Mouse (Mus musculus) embryonic facial prominence, embryonic 14.5 days (tissue): ENCODE data around the gene Mtx2. TPM values are rescaled to one million over a fixed set of nuclear protein-coding genes. Genes with fewer than 3 reads are reported as not detected.

Experiments
- ATAC-seq: fragments of 200-750 bp; cut with Nextera tagmentation; 2 replicates; pipeline ENCODE4 v1.8.0; 2017; ENCODE audit warnings: low read depth, moderate number of reproducible peaks, moderate TSS enrichment
- DNase-seq: peaks from one replicate; pipeline ENCODE4 v3.0.0-alpha.2; 2015; ENCODE audit warnings: low spot score
- H3K27ac ChIP-seq: fragments of 300-500 bp; sonication (generic); replicated peaks from 2 replicates; pipeline ENCODE4 v1.5.1; 2014; ENCODE audit warnings: low read depth, mild to moderate bottlenecking, low read length, moderate library complexity
- H3K27me3 ChIP-seq: fragments of 300-500 bp; sonication (generic); replicated peaks from 2 replicates; pipeline ENCODE4 v1.6.1; 2014; ENCODE audit warnings: low read length; ENCODE audit not compliant: control insufficient read depth, insufficient read depth
- H3K36me3 ChIP-seq: fragments of 300-500 bp; sonication (generic); 2 replicates; pipeline ENCODE4 v1.6.1; 2014; ENCODE audit warnings: low read length, mixed read lengths; ENCODE audit not compliant: control insufficient read depth, insufficient read depth
- H3K4me1 ChIP-seq: fragments of 300-500 bp; sonication (generic); 2 replicates; pipeline ENCODE4 v1.6.1; 2014; ENCODE audit warnings: antibody characterized with exemption, low read length; ENCODE audit not compliant: control insufficient read depth, insufficient read depth
- H3K4me2 ChIP-seq: fragments of 300-500 bp; sonication (generic); 2 replicates; pipeline ENCODE4 v1.6.1; 2014; ENCODE audit warnings: low read depth, mild to moderate bottlenecking, low read length, moderate library complexity, mixed read lengths
- H3K4me3 ChIP-seq: fragments of 300-500 bp; sonication (generic); 2 replicates; pipeline ENCODE4 v1.5.1; 2014; ENCODE audit warnings: low read depth, mild to moderate bottlenecking, low read length
- H3K9ac ChIP-seq: fragments of 300-500 bp; sonication (generic); 2 replicates; pipeline ENCODE4 v1.6.1; 2014; ENCODE audit warnings: low read depth, mild to moderate bottlenecking, low read length, moderate library complexity, mixed read lengths
- H3K9me3 ChIP-seq: fragments of 300-500 bp; sonication (generic); 2 replicates; pipeline ENCODE4 v1.6.1; 2016; ENCODE audit warnings: low read length; ENCODE audit not compliant: control insufficient read depth
- WGBS: fragments of 180-500 bp; shearing (Covaris S2); extraction: QIAGEN DNeasy Blood & Tissue Kit; methylation state at CpG from one replicate; pipeline ENCODE4 v1.1.7; 2014; 5-methylcytosine and 5-hydroxymethylcytosine counted together
- polyA plus RNA-seq: library from polyadenylated mRNA; unstranded; fragments of >200 nt; fragmentation: Nextera tagmentation; extraction: Ambion mirVana; gene quantifications from 2 replicates; pipeline ENCODE4 v1.2.1, GENCODE M21; 2014

Mtx2 gene
- polyA plus RNA-seq: 121 and 140 TPM in 2 replicates

- peak within 1 kb of the TSS; percentile 89 for H3K9ac ChIP-seq
- WGBS: 0% methylated on average over 18 of the region's 74 CpGs
- H3K4me3 ChIP-seq: peak within 1 kb of the TSS; percentile 82
- peak within 1 kb of the TSS; percentile 86 for H3K27ac ChIP-seq
- ATAC-seq (peak; percentile 95), DNase-seq (peak; percentile 90)
- H3K27me3 ChIP-seq: no peaks in the 10 kb centered on the region
- peak within 1 kb of the TSS; percentile 58 for H3K4me2 ChIP-seq
- no peaks in the 10 kb centered on the region for H3K9me3 ChIP-seq
- no peaks in the 10 kb centered on the region for H3K36me3 ChIP-seq
- 0 out of 2 replicates have a peak, but pooled peaks cover 2% of the 10 kb centered on the region for H3K4me1 ChIP-seq
Observed at GRCm38 (mm10) chr2:74825730-74826430, at the start of gene Mtx2. Gene Mtx2 (plus strand): TSS chr2:74825803.

- WGBS: 58% methylated on average over 13 of the region's 13 CpGs
- Histone ChIP-seq H3K9ac (no peak overlapping the region), H3K4me1 (no peaks in the 10 kb centered on the region), H3K27ac (no peak overlapping the region), H3K9me3 (no peaks in the 10 kb centered on the region), H3K4me3 (no peak overlapping the region), H3K27me3 (no peaks in the 10 kb centered on the region), H3K36me3 (no peaks in the 10 kb centered on the region), H3K4me2 (no peak overlapping the region)
- DNase-seq (peak; percentile 72), ATAC-seq (no peak)
Observed at GRCm38 (mm10) chr2:74777536-74778275, 47.9 kb upstream of the Mtx2 start.

- Histone ChIP-seq H3K4me2 (no peak overlapping the region), H3K4me3 (no peak overlapping the region), H3K9ac (no peak overlapping the region), H3K36me3 (no peaks in the 10 kb centered on the region), H3K4me1 (no peaks in the 10 kb centered on the region), H3K9me3 (no peaks in the 10 kb centered on the region), H3K27me3 (no peaks in the 10 kb centered on the region), H3K27ac (no peak overlapping the region; the same call in 1 of the 2 replicates)
- DNase-seq: peak; percentile 57
- 39% methylated on average over 5 of the region's 5 CpGs for WGBS
- no peak for ATAC-seq
Observed at GRCm38 (mm10) chr2:74781386-74781785, 44.2 kb upstream of the Mtx2 start.

GRCm38 (mm10) chr2:74795531-74795930, 30.1 kb upstream of the Mtx2 start:
- Histone ChIP-seq H3K4me2 (peak overlapping the region; percentile 4; the same call in 1 of the 2 replicates), H3K4me3 (no peak overlapping the region), H3K4me1 (0 out of 2 replicates have a peak, but pooled peaks cover 7% of the 10 kb centered on the region), H3K36me3 (no peaks in the 10 kb centered on the region), H3K9ac (no peak overlapping the region), H3K27me3 (no peaks in the 10 kb centered on the region), H3K9me3 (no peaks in the 10 kb centered on the region), H3K27ac (no peak overlapping the region)
- ATAC-seq (no peak), DNase-seq (peak; percentile 64)
- WGBS: 47% methylated on average over 7 of the region's 7 CpGs

- peak; percentile 30 for DNase-seq
- Histone ChIP-seq H3K9ac (no peak overlapping the region), H3K4me1 (peaks cover 4% of the 10 kb centered on the region; the same call in 1 of the 2 replicates), H3K27ac (no peak overlapping the region), H3K27me3 (no peaks in the 10 kb centered on the region), H3K4me3 (no peak overlapping the region), H3K36me3 (no peaks in the 10 kb centered on the region), H3K4me2 (no peak overlapping the region), H3K9me3 (no peaks in the 10 kb centered on the region)
- WGBS: 50% methylated on average over 5 of the region's 5 CpGs
- ATAC-seq: no peak
Observed at GRCm38 (mm10) chr2:74808431-74808830, 17.2 kb upstream of the Mtx2 start.

GRCm38 (mm10) chr2:74822654-74823053, 2.9 kb upstream of the Mtx2 start:
- Histone ChIP-seq H3K9ac (no peak overlapping the region), H3K4me1 (0 out of 2 replicates have a peak, but pooled peaks cover 2% of the 10 kb centered on the region), H3K27ac (no peak overlapping the region), H3K9me3 (no peaks in the 10 kb centered on the region), H3K27me3 (no peaks in the 10 kb centered on the region), H3K36me3 (no peaks in the 10 kb centered on the region), H3K4me3 (no peak overlapping the region), H3K4me2 (no peak overlapping the region)
- ATAC-seq (no peak), DNase-seq (peak; percentile 21)
- WGBS: 45% methylated on average over 5 of the region's 5 CpGs

GRCm38 (mm10) chr2:74825371-74825729, 253 bp upstream of the Mtx2 start:
- H3K4me2 ChIP-seq: peak overlapping the region; percentile 58
- H3K36me3 ChIP-seq: no peaks in the 10 kb centered on the region
- H3K4me1 ChIP-seq: 0 out of 2 replicates have a peak, but pooled peaks cover 2% of the 10 kb centered on the region
- WGBS: 72% methylated on average over 3 of the region's 3 CpGs
- H3K9me3 ChIP-seq: no peaks in the 10 kb centered on the region
- H3K27ac ChIP-seq: peak overlapping the region; percentile 86; the same call in 1 of the 2 replicates
- H3K27me3 ChIP-seq: no peaks in the 10 kb centered on the region
- DNase-seq: no peak
- peak overlapping the region; percentile 89 for H3K9ac ChIP-seq
- H3K4me3 ChIP-seq: peak overlapping the region; percentile 82
- no peak; the same call in 1 of the 2 replicates for ATAC-seq

- Histone ChIP-seq H3K9ac (no peak overlapping the region), H3K27ac (no peak overlapping the region), H3K4me3 (no peak overlapping the region), H3K4me2 (no peak overlapping the region), H3K4me1 (no peaks in the 10 kb centered on the region), H3K9me3 (no peaks in the 10 kb centered on the region), H3K27me3 (no peaks in the 10 kb centered on the region), H3K36me3 (no peaks in the 10 kb centered on the region)
- DNase-seq (no peak), ATAC-seq (no peak)
- WGBS: 85% methylated on average over 5 of the region's 5 CpGs
Observed at GRCm38 (mm10) chr2:74846992-74847391, 21.4 kb downstream of the Mtx2 start.
